Mouse (Mus musculus): ENCODE measurements around the gene Fitm1. TPM values are rescaled to one million over a fixed set of nuclear protein-coding genes. Genes with fewer than 3 reads are reported as not detected.
A peak's percentile ranks its signal among the peaks of the same experiment; 100 is the strongest.

The Fitm1 gene
- total RNA-seq, 2 experiments from 2014 or later: not detected

GRCm38 (mm10) chr14:55561860-55562259, 13.6 kb upstream of the Fitm1 start:
- intact Hi-C loops (cut with DNase I): no loop called here
- no peak for DNase-seq (ENCODE audit: extremely low spot score in 1 of 2, low spot score in 2 of 2)

- no peak for DNase-seq (ENCODE audit: extremely low spot score in 1 of 2, low spot score in 2 of 2)
- intact Hi-C loops (cut with DNase I): no loop called here
Measured at GRCm38 (mm10) chr14:55563249-55563648, 12.2 kb upstream of the Fitm1 start.

- intact Hi-C loops (cut with DNase I): no loop called here
- DNase-seq (ENCODE audit: extremely low spot score in 1 of 2, low spot score in 2 of 2): no peak
Measured at GRCm38 (mm10) chr14:55565748-55566147, 9.7 kb upstream of the Fitm1 start.

GRCm38 (mm10) chr14:55567496-55567895, 7.9 kb upstream of the Fitm1 start:
- intact Hi-C loops (cut with DNase I): no loop called here
- DNase-seq (ENCODE audit: extremely low spot score in 1 of 2, low spot score in 2 of 2): no peak

GRCm38 (mm10) chr14:55570588-55570987, 4.8 kb upstream of the Fitm1 start:
- no peak for DNase-seq (ENCODE audit: extremely low spot score in 1 of 2, low spot score in 2 of 2)
- intact Hi-C loops (cut with DNase I): no loop called here

- intact Hi-C loops (cut with DNase I): no loop called here
- DNase-seq (ENCODE audit: extremely low spot score in 1 of 2, low spot score in 2 of 2): no peak
Measured at GRCm38 (mm10) chr14:55571760-55572159, 3.7 kb upstream of the Fitm1 start.

GRCm38 (mm10) chr14:55575711-55576110, 294 bp downstream of the Fitm1 start:
- intact Hi-C loops (cut with DNase I): no loop called here
- no peak for DNase-seq (ENCODE audit: extremely low spot score in 1 of 2, low spot score in 2 of 2)

GRCm38 (mm10) chr14:55576376-55576775, 959 bp downstream of the Fitm1 start:
- intact Hi-C loops (cut with DNase I): no loop called here

GRCm38 (mm10) chr14:55577871-55578667, 2.7 kb downstream of the Fitm1 start, which contains the start of gene Psme1:
Psme1 (plus strand) TSS chr14:55578123.
- intact Hi-C loops (cut with DNase I): no loop called here
- peak; percentile 68 to 92 for DNase-seq (ENCODE audit: extremely low spot score in 1 of 2, low spot score in 2 of 2)

More at GRCm38 (mm10) chr14:55576376-55576775, 959 bp downstream of the Fitm1 start:
- DNase-seq (ENCODE audit: extremely low spot score in 1 of 2, low spot score in 2 of 2): peak in 1 of 2 experiments; percentile 64

GRCm38 (mm10) chr14:55578668-55579269, 3.4 kb downstream of the Fitm1 start:
- intact Hi-C loops (cut with DNase I): no loop called here
- DNase-seq (ENCODE audit: extremely low spot score in 1 of 2, low spot score in 2 of 2): peak in 1 of 2 experiments; percentile 73

GRCm38 (mm10) chr14:55579511-55580496, 4.4 kb downstream of the Fitm1 start:
- DNase-seq (ENCODE audit: extremely low spot score in 1 of 2, low spot score in 2 of 2): no peak
- intact Hi-C loops (cut with DNase I): no loop called here

GRCm38 (mm10) chr14:55580731-55581130, 5.3 kb downstream of the Fitm1 start:
- DNase-seq (ENCODE audit: extremely low spot score in 1 of 2, low spot score in 2 of 2): no peak
- intact Hi-C loops (cut with DNase I): no loop called here

GRCm38 (mm10) chr14:55581981-55582681, 6.7 kb downstream of the Fitm1 start:
- DNase-seq (ENCODE audit: extremely low spot score in 1 of 2, low spot score in 2 of 2): no peak
- intact Hi-C loops (cut with DNase I): no loop called here

- no peak for DNase-seq (ENCODE audit: extremely low spot score in 1 of 2, low spot score in 2 of 2)
- intact Hi-C loops (cut with DNase I): no loop called here
Measured at GRCm38 (mm10) chr14:55584303-55584701, 8.9 kb downstream of the Fitm1 start.

GRCm38 (mm10) chr14:55584702-55585565, 9.5 kb downstream of the Fitm1 start, which contains the start of gene Emc9:
Emc9 (minus strand) TSS chr14:55585302.
- peak; percentile 38 to 83 for DNase-seq (ENCODE audit: extremely low spot score in 1 of 2, low spot score in 2 of 2)
- intact Hi-C loops (cut with DNase I): no loop called here

- intact Hi-C loops (cut with DNase I): no loop called here
- no peak for DNase-seq (ENCODE audit: extremely low spot score in 1 of 2, low spot score in 2 of 2)
Measured at GRCm38 (mm10) chr14:55585566-55585960, 10.1 kb downstream of the Fitm1 start.

- intact Hi-C loops (cut with DNase I): no loop called here
- DNase-seq (ENCODE audit: extremely low spot score in 1 of 2, low spot score in 2 of 2): no peak
Measured at GRCm38 (mm10) chr14:55586149-55586548, 10.7 kb downstream of the Fitm1 start.

GRCm38 (mm10) chr14:55589271-55589670, 13.9 kb downstream of the Fitm1 start:
- intact Hi-C loops (cut with DNase I): no loop called here
- no peak for DNase-seq (ENCODE audit: extremely low spot score in 1 of 2, low spot score in 2 of 2)

Measured in left cerebral cortex, postnatal 10 days (tissue).